8 mouse cellular contexts compared by ENCODE assay signal in the genomic region with DNA sequence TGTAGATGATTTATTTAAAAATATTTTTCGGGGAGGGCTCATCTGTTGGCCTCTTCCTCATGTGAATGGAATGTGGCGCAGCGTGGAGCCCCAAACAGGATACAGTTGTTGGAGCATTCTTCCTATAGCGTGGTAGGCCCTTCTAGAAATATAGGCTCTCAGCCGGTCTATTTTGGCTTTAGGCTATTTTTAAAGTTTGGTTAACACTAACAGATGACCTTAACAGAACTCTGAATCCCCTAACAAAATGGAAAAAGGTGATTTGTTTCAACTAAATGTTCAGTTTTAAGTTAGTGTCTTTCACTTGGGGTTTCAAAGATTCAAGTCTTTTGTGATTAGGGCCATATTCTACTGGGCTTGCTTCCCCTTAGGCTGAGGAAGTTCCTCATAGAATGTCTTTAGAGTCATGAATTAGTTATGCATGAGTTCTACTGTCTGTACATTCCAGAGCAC.
A peak's percentile ranks its signal among the peaks of the same experiment; 100 is the strongest.
DNase-seq lines count a peak whose midpoint lies in the region; ATAC-seq and TF ChIP-seq lines count a peak whose summit lies in the region.

No protein-coding gene starts in this region.

- peak overlapping the region; percentile 56; the same call in 1 of the 2 replicates for H3K9ac ChIP-seq in embryonic facial prominence, embryonic 11.5 days (replicated peaks; ENCODE audit: low read length)
- peak overlapping the region; percentile 50 for H3K9ac ChIP-seq in liver, embryonic 15.5 days

- TF ChIP-seq POLR2A in lung, adult 2 months (IDR thresholded peaks at IDR 0.05; ENCODE audit: borderline replicate concordance, extremely low read depth, low read depth, low read length), result no peak
- TF ChIP-seq POLR2A in olfactory bulb, adult 2 months (IDR thresholded peaks at IDR 0.05; ENCODE audit: insufficient read depth, low read depth, low read length), result no peak

- 1% methylated on average over 5 of the region's 5 CpGs for WGBS in lung, adult 2 months
- 2% methylated on average over 5 of the region's 5 CpGs for WGBS in embryonic facial prominence, embryonic 11.5 days
- 1% methylated on average over 5 of the region's 5 CpGs for WGBS in liver, embryonic 15.5 days (ENCODE audit: insufficient replicate concordance)
- 29% methylated on average over 5 of the region's 5 CpGs for WGBS in olfactory bulb, adult 2 months

- no peaks in the 10 kb centered on the region for H3K27me3 ChIP-seq in embryonic facial prominence, embryonic 11.5 days (ENCODE audit: control insufficient read depth, insufficient read depth, low read length)
- no peaks in the 10 kb centered on the region for H3K27me3 ChIP-seq in liver, embryonic 15.5 days

- peak overlapping the region; percentile 69 for H3K4me3 ChIP-seq in lung, adult 2 months (replicated peaks; ENCODE audit: extremely low read depth, low read depth, low read length)
- peak overlapping the region; percentile 48 for H3K4me3 ChIP-seq in embryonic facial prominence, embryonic 11.5 days (ENCODE audit: low read depth, low read length)
- H3K4me3 ChIP-seq in liver, embryonic 15.5 days (replicated peaks), result peak overlapping the region; percentile 66
- peak overlapping the region; percentile 24; the same call in 1 of the 2 replicates for H3K4me3 ChIP-seq in olfactory bulb, adult 2 months (ENCODE audit: insufficient read depth, low read depth, low read length)

- H3K27ac ChIP-seq in embryonic facial prominence, embryonic 11.5 days (replicated peaks; ENCODE audit: low read depth, low read length), result peak overlapping the region; percentile 41; the same call in 1 of the 2 replicates
- peak overlapping the region; percentile 92 for H3K27ac ChIP-seq in liver, embryonic 15.5 days (replicated peaks)
- no peak overlapping the region; the same call in 1 of the 2 replicates for H3K27ac ChIP-seq in olfactory bulb, adult 2 months (ENCODE audit: insufficient read depth, low read depth, low read length)

- no peak for ATAC-seq in embryonic facial prominence, embryonic 11.5 days (replicated peaks; ENCODE audit: insufficient number of reproducible peaks, low FRiP score, low TSS enrichment, low read depth)
- no peak for ATAC-seq in liver, embryonic 15.5 days (ENCODE audit: insufficient read depth)

- H3K4me2 ChIP-seq in embryonic facial prominence, embryonic 11.5 days (ENCODE audit: low read depth, low read length), result peak overlapping the region; percentile 49
- peak overlapping the region; percentile 72 for H3K4me2 ChIP-seq in liver, embryonic 15.5 days

- H3K9me3 ChIP-seq in embryonic facial prominence, embryonic 11.5 days (replicated peaks; ENCODE audit: control insufficient read depth, low read length), result no peaks in the 10 kb centered on the region
- H3K9me3 ChIP-seq in liver, embryonic 15.5 days (replicated peaks), result no peaks in the 10 kb centered on the region

- DNase-seq in lung, adult 2 months, result no peak
- no peak for DNase-seq in lung, postnatal 25 days (ENCODE audit: low spot score)
- DNase-seq in embryonic facial prominence, embryonic 11.5 days (ENCODE audit: low spot score), result peak; percentile 54
- peak; percentile 29 for DNase-seq in heart, postnatal 4 days
- DNase-seq in gastrocnemius, postnatal 4 days (ENCODE audit: low spot score in 2 of 2), result no peak
- no peak for DNase-seq in left cerebral cortex, postnatal 25 days (ENCODE audit: low spot score in 2 of 2)

- peaks cover 8% of the 10 kb centered on the region for H3K4me1 ChIP-seq in lung, adult 2 months (ENCODE audit: control insufficient read depth, insufficient read depth, low read length)
- no peaks in the 10 kb centered on the region; the same call in 1 of the 2 replicates for H3K4me1 ChIP-seq in embryonic facial prominence, embryonic 11.5 days (ENCODE audit: control insufficient read depth, insufficient read depth, low read length)
- peaks cover 32% of the 10 kb centered on the region for H3K4me1 ChIP-seq in liver, embryonic 15.5 days (replicated peaks)
- peaks cover 4% of the 10 kb centered on the region; the same call in 1 of the 2 replicates for H3K4me1 ChIP-seq in olfactory bulb, adult 2 months (ENCODE audit: control insufficient read depth, insufficient read depth, low read length)

- no peaks in the 10 kb centered on the region for H3K36me3 ChIP-seq in embryonic facial prominence, embryonic 11.5 days (replicated peaks; ENCODE audit: control insufficient read depth, insufficient read depth, low read depth, low read length)
- peaks cover 7% of the 10 kb centered on the region; the same call in 1 of the 2 replicates for H3K36me3 ChIP-seq in liver, embryonic 15.5 days (replicated peaks)

- intact Hi-C loops in left cerebral cortex, postnatal 25 days (cut with DNase I), result loop anchor here (5.0 kb wide), 2 partner anchors 60 to 90 kb away; partner anchors contain the start of genes Jmjd1c and Reep3

- TF ChIP-seq CTCF in lung, adult 2 months (IDR thresholded peaks at IDR 0.05; ENCODE audit: insufficient read depth, low read length), result no peak
- no peak for TF ChIP-seq CTCF in olfactory bulb, adult 2 months (IDR thresholded peaks at IDR 0.05; ENCODE audit: insufficient read depth, low read depth, low read length)

Comparison
In these comparisons a context has a peak if more than half of its experiments do, and no peak if none do; other contexts are left out.
1. DNase-seq: peak in embryonic facial prominence, embryonic 11.5 days (single experiment) and heart, postnatal 4 days (single experiment); none in lung, adult 2 months (single experiment), lung, postnatal 25 days (single experiment), gastrocnemius, postnatal 4 days (0 of 2) and left cerebral cortex, postnatal 25 days (0 of 2).
2. Peak in every context shown above with its lines, with median percentiles within 50 percentile points of each other: H3K4me3 ChIP-seq.